Mouse (Mus musculus) limb, embryonic 12.5 days (tissue): ENCODE data around the gene Igfn1. TPM values are rescaled to one million over a fixed set of nuclear protein-coding genes. Genes with fewer than 3 reads are reported as not detected.

Source experiments
- ATAC-seq: fragments of 200-750 bp; cut with Nextera tagmentation; 2 replicates; pipeline ENCODE4 v1.8.0; 2017; ENCODE audit warnings: low read depth, moderate TSS enrichment; ENCODE audit not compliant: insufficient number of reproducible peaks, insufficient read depth, low FRiP score, low TSS enrichment
- H3K27ac ChIP-seq: fragments of 300-500 bp; sonication (generic); 2 replicates; pipeline ENCODE4 v1.5.1; 2016; ENCODE audit warnings: mild to moderate bottlenecking, moderate library complexity
- H3K27me3 ChIP-seq: fragments of 300-500 bp; sonication (generic); 2 replicates; pipeline ENCODE4 v1.6.1; 2016; ENCODE audit warnings: mild to moderate bottlenecking, moderate library complexity
- H3K36me3 ChIP-seq: fragments of 300-500 bp; sonication (generic); 2 replicates; pipeline ENCODE4 v1.6.1; 2016; ENCODE audit warnings: mild to moderate bottlenecking, moderate library complexity
- H3K4me1 ChIP-seq: fragments of 300-500 bp; sonication (generic); replicated peaks from 2 replicates; pipeline ENCODE4 v1.6.1; 2016
- H3K4me2 ChIP-seq: fragments of 300-500 bp; sonication (generic); 2 replicates; pipeline ENCODE4 v1.6.1; 2016; ENCODE audit warnings: mild to moderate bottlenecking, moderate library complexity
- H3K4me3 ChIP-seq: fragments of 300-500 bp; sonication (generic); replicated peaks from 2 replicates; pipeline ENCODE4 v1.5.1; 2016; ENCODE audit warnings: mild to moderate bottlenecking
- H3K9ac ChIP-seq: fragments of 300-500 bp; sonication (generic); replicated peaks from 2 replicates; pipeline ENCODE4 v1.6.1; 2016; ENCODE audit warnings: mild to moderate bottlenecking, moderate library complexity
- H3K9me3 ChIP-seq: fragments of 300-500 bp; sonication (generic); 2 replicates; pipeline ENCODE4 v1.6.1; 2016; ENCODE audit warnings: mild to moderate bottlenecking, moderate library complexity
- WGBS: fragments of 180-500 bp; shearing (Covaris S2); methylation state at CpG from one replicate; pipeline ENCODE4 v1.1.7; 2016; 5-methylcytosine and 5-hydroxymethylcytosine counted together
- polyA plus RNA-seq: library from polyadenylated mRNA; unstranded; fragments of >200 nt; fragmentation: Nextera tagmentation; extraction: Ambion mirVana; gene quantifications from 2 replicates; pipeline ENCODE4 v1.2.1, GENCODE M21; 2016

Igfn1 gene
- polyA plus RNA-seq, 1 experiment from 2014 or later = 0.14 TPM

GRCm38 (mm10) chr1:136007211-136008158, 1.3 kb upstream of the Igfn1 start, which contains the start of gene Tmem9:
Gene Tmem9 (plus strand): TSS chr1:136008150.
- Histone ChIP-seq H3K27ac (no peak within 1 kb of the TSS), H3K9me3 (no peaks in the 10 kb centered on the region), H3K4me1 (peaks cover 10% of the 10 kb centered on the region; the same call in 1 of the 2 replicates), H3K36me3 (no peaks in the 10 kb centered on the region), H3K27me3 (peaks cover 24% of the 10 kb centered on the region), H3K4me3 (peak within 1 kb of the TSS; percentile 43), H3K4me2 (peak within 1 kb of the TSS; percentile 71), H3K9ac (peak within 1 kb of the TSS; percentile 40)
- WGBS = 4% methylated on average over 37 of the region's 37 CpGs
- ATAC-seq = peak; percentile 87

GRCm38 (mm10) chr1:136001438-136001837, 4.7 kb downstream of the Igfn1 start:
- 81% methylated on average over 2 of the region's 2 CpGs for WGBS
- H3K9ac ChIP-seq = no peak overlapping the region
- H3K36me3 ChIP-seq = no peaks in the 10 kb centered on the region
- H3K27me3 ChIP-seq = peaks cover 7% of the 10 kb centered on the region
- no peak overlapping the region for H3K27ac ChIP-seq
- H3K4me3 ChIP-seq = no peak overlapping the region
- H3K4me2 ChIP-seq = no peak overlapping the region
- no peaks in the 10 kb centered on the region for H3K9me3 ChIP-seq
- no peak for ATAC-seq
- H3K4me1 ChIP-seq = no peaks in the 10 kb centered on the region

GRCm38 (mm10) chr1:135999720-136000287, 6.3 kb downstream of the Igfn1 start:
- H3K9ac ChIP-seq = no peak overlapping the region
- 0 out of 2 replicates have a peak, but pooled peaks cover 3% of the 10 kb centered on the region for H3K27me3 ChIP-seq
- WGBS = 66% methylated on average over 8 of the region's 8 CpGs
- no peaks in the 10 kb centered on the region for H3K4me1 ChIP-seq
- no peaks in the 10 kb centered on the region for H3K36me3 ChIP-seq
- no peak for ATAC-seq
- no peak overlapping the region for H3K4me3 ChIP-seq
- no peak overlapping the region for H3K27ac ChIP-seq
- no peaks in the 10 kb centered on the region for H3K9me3 ChIP-seq
- H3K4me2 ChIP-seq = no peak overlapping the region

- Histone ChIP-seq H3K9ac (no peak overlapping the region), H3K27me3 (0 out of 2 replicates have a peak, but pooled peaks cover 3% of the 10 kb centered on the region), H3K36me3 (no peaks in the 10 kb centered on the region), H3K4me1 (no peaks in the 10 kb centered on the region), H3K4me3 (no peak overlapping the region), H3K4me2 (no peak overlapping the region), H3K9me3 (no peaks in the 10 kb centered on the region), H3K27ac (no peak overlapping the region)
- WGBS = 67% methylated on average over 7 of the region's 7 CpGs
- ATAC-seq = no peak
These were observed 8.6 kb downstream of the Igfn1 start for GRCm38 (mm10) chr1:135997537-135997936.

- no peak overlapping the region for H3K4me3 ChIP-seq
- no peaks in the 10 kb centered on the region for H3K4me1 ChIP-seq
- no peak overlapping the region for H3K27ac ChIP-seq
- H3K9ac ChIP-seq = no peak overlapping the region
- H3K9me3 ChIP-seq = 0 out of 2 replicates have a peak, but pooled peaks cover 4% of the 10 kb centered on the region
- ATAC-seq = no peak
- H3K27me3 ChIP-seq = no peaks in the 10 kb centered on the region
- no peak overlapping the region for H3K4me2 ChIP-seq
- no peaks in the 10 kb centered on the region for H3K36me3 ChIP-seq
- WGBS = 71% methylated on average over 4 of the region's 4 CpGs
These were observed 12.7 kb downstream of the Igfn1 start for GRCm38 (mm10) chr1:135993470-135993869.

- Histone ChIP-seq H3K4me2 (no peak overlapping the region), H3K4me1 (no peaks in the 10 kb centered on the region), H3K27me3 (no peaks in the 10 kb centered on the region), H3K9me3 (0 out of 2 replicates have a peak, but pooled peaks cover 4% of the 10 kb centered on the region), H3K36me3 (no peaks in the 10 kb centered on the region), H3K9ac (no peak overlapping the region), H3K27ac (no peak overlapping the region), H3K4me3 (no peak overlapping the region)
- no peak for ATAC-seq
These were observed 16.3 kb downstream of the Igfn1 start for GRCm38 (mm10) chr1:135989876-135990275.

- Histone ChIP-seq H3K9ac (no peak overlapping the region), H3K27me3 (no peaks in the 10 kb centered on the region; the same call in 1 of the 2 replicates), H3K4me1 (no peaks in the 10 kb centered on the region), H3K4me3 (no peak overlapping the region), H3K27ac (no peak overlapping the region), H3K9me3 (no peaks in the 10 kb centered on the region), H3K36me3 (no peaks in the 10 kb centered on the region), H3K4me2 (no peak overlapping the region)
- 22% methylated on average over 5 of the region's 5 CpGs for WGBS
- no peak for ATAC-seq
These were observed 22.0 kb downstream of the Igfn1 start for GRCm38 (mm10) chr1:135984105-135984504.

- H3K4me2 ChIP-seq = no peak overlapping the region
- H3K36me3 ChIP-seq = no peaks in the 10 kb centered on the region
- ATAC-seq = no peak
- 91% methylated on average over 3 of the region's 3 CpGs for WGBS
- H3K9me3 ChIP-seq = no peaks in the 10 kb centered on the region
- H3K4me3 ChIP-seq = no peak overlapping the region
- no peak overlapping the region for H3K9ac ChIP-seq
- 0 out of 2 replicates have a peak, but pooled peaks cover 5% of the 10 kb centered on the region for H3K4me1 ChIP-seq
- H3K27ac ChIP-seq = no peak overlapping the region
- no peaks in the 10 kb centered on the region for H3K27me3 ChIP-seq
These were observed 33.6 kb downstream of the Igfn1 start for GRCm38 (mm10) chr1:135972576-135972975.

- H3K4me3 ChIP-seq = no peak overlapping the region
- H3K36me3 ChIP-seq = no peaks in the 10 kb centered on the region
- no peak overlapping the region for H3K27ac ChIP-seq
- 0 out of 2 replicates have a peak, but pooled peaks cover 5% of the 10 kb centered on the region for H3K4me1 ChIP-seq
- no peaks in the 10 kb centered on the region for H3K9me3 ChIP-seq
- WGBS = 52% methylated on average over 2 of the region's 2 CpGs
- no peak overlapping the region for H3K4me2 ChIP-seq
- ATAC-seq = no peak
- no peak overlapping the region for H3K9ac ChIP-seq
- H3K27me3 ChIP-seq = no peaks in the 10 kb centered on the region
These were observed 35.7 kb downstream of the Igfn1 start for GRCm38 (mm10) chr1:135970486-135970885.

- H3K27me3 ChIP-seq = 0 out of 2 replicates have a peak, but pooled peaks cover 5% of the 10 kb centered on the region
- H3K27ac ChIP-seq = no peak overlapping the region
- H3K4me1 ChIP-seq = 0 out of 2 replicates have a peak, but pooled peaks cover 5% of the 10 kb centered on the region
- H3K9me3 ChIP-seq = no peaks in the 10 kb centered on the region
- no peak overlapping the region for H3K4me2 ChIP-seq
- no peak for ATAC-seq
- WGBS = 72% methylated on average over 4 of the region's 4 CpGs
- no peak overlapping the region for H3K4me3 ChIP-seq
- no peaks in the 10 kb centered on the region for H3K36me3 ChIP-seq
- no peak overlapping the region for H3K9ac ChIP-seq
These were observed 38.4 kb downstream of the Igfn1 start for GRCm38 (mm10) chr1:135967739-135968138.

- Histone ChIP-seq H3K36me3 (no peaks in the 10 kb centered on the region), H3K9me3 (no peaks in the 10 kb centered on the region), H3K4me1 (no peaks in the 10 kb centered on the region), H3K4me2 (no peak overlapping the region), H3K27me3 (0 out of 2 replicates have a peak, but pooled peaks cover 5% of the 10 kb centered on the region), H3K9ac (no peak overlapping the region), H3K27ac (no peak overlapping the region), H3K4me3 (no peak overlapping the region)
- 72% methylated on average over 11 of the region's 11 CpGs for WGBS
- ATAC-seq = no peak
These were observed 41.6 kb downstream of the Igfn1 start for GRCm38 (mm10) chr1:135964561-135964960.
